Mouse (Mus musculus) 416B (cell line): Measurements from ENCODE around the gene Zfp628.
A peak's percentile ranks its signal among the peaks of the same experiment; 100 is the strongest.

ENCODE experiments used
- DNase-seq: peaks from one replicate; pipeline ENCODE4 v3.0.0; 2011; ENCODE audit warnings: low read depth

Gene Zfp628

GRCm38 (mm10) chr7:4918681-4919080, 3.7 kb downstream of the Zfp628 start:
- no peak for DNase-seq

GRCm38 (mm10) chr7:4919096-4919495, 4.1 kb downstream of the Zfp628 start:
- no peak for DNase-seq

DNA sequence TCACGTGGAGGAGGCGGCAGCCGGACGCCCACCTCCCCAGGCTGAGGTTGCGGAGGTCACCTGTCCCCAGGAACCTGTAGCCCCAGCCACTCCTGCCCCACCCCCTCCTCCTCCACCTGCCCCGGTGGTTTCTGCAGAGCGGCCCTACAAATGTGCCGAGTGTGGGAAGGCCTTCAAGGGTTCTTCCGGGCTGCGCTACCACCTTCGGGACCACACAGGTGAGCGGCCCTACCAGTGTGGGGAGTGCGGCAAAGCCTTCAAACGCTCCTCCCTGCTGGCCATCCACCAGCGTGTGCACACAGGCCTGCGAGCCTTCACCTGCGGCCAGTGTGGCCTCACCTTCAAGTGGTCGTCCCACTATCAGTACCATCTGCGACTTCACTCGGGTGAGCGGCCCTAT, 5.0 kb downstream of the Zfp628 start:
- no peak for DNase-seq

GRCm38 (mm10) chr7:4920496-4920895, 5.5 kb downstream of the Zfp628 start:
- DNase-seq, result no peak

GRCm38 (mm10) chr7:4920976-4921823, 6.2 kb downstream of the Zfp628 start:
- peak; percentile 86 for DNase-seq

- DNase-seq, result no peak
Observed at GRCm38 (mm10) chr7:4921824-4922482, 6.9 kb downstream of the Zfp628 start, which contains the start of gene Nat14. TSS of gene Nat14 (plus strand) at chr7:4922028.

DNA sequence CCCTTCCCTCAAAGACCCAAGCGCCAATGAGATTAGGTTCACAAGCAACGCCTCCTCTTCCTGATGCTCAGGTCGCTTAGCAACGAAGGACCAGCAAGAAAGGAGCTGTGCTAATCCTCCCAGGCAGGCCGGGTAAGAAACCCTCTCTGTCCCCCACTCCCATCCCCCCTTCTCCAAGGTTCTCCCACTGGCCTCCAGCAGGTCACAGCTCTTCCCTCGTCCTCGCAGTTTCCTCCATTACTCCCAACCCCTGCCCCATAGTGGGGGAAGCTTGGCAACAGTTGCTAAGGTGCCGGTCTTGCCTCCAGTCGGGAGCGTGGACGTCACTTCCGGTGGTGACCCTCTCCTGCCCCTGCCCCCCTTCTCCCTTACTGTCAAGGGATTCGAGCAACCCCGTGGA, 7.5 kb downstream of the Zfp628 start:
- DNase-seq, result peak; percentile 59

- no peak for DNase-seq
Observed at GRCm38 (mm10) chr7:4922931-4923565, 8.0 kb downstream of the Zfp628 start.

- no peak for DNase-seq
Observed at GRCm38 (mm10) chr7:4923586-4924364, 8.8 kb downstream of the Zfp628 start.

GRCm38 (mm10) chr7:4924483-4924882, 9.5 kb downstream of the Zfp628 start:
- DNase-seq, result peak; percentile 27

- peak; percentile 64 for DNase-seq
Observed at GRCm38 (mm10) chr7:4924891-4925301, 9.9 kb downstream of the Zfp628 start.

DNA sequence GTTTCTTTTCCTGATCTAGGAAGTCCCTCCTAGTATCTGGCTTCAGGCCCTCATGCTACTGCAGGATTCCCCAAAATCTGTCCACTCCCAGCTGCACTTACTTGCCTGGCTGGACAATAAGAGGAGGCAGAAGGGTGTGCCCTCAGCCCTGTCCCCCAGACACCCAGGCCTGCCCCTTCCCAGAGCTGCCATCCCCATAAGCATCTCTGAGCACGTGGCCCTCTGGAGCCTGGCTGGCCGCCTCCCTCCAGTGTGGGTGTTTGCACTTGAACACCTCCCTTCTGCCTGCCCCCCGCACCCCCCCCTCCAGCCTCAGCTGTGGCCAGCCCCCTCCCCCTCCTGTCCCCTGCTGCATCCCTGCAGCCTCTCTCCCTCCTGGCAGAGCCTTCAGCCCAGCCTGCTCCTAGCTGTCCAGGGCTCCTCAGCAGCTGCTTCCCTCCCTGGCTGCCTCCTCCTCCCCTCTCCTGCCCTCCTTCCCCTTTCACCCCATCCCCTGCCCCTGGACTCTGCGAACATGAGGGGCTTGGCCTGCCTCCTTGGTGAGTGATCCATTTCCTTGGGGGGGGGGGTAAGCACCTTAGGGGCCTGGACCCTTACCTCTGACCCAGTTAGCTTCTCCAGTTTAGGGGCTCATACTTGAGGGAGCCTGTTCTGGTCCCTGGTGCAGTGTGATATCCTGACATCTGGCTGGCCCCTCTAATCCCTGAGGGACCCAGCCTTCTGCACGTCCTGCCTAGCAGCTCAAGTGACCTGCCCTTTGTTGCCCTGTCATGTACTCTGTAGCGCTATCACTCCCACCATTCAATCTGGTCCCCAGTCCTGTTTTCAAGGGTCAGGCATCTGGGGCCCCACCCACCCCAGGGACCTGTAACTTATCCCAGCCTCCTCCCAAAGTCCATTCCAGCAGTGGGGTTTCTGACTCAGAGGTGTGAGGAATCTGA, 10.7 kb downstream of the Zfp628 start, which contains the start of gene Ssc5d:
TSS of gene Ssc5d (plus strand) at position 345 of the 941 bp plus-strand sequence.
- no peak for DNase-seq

DNA sequence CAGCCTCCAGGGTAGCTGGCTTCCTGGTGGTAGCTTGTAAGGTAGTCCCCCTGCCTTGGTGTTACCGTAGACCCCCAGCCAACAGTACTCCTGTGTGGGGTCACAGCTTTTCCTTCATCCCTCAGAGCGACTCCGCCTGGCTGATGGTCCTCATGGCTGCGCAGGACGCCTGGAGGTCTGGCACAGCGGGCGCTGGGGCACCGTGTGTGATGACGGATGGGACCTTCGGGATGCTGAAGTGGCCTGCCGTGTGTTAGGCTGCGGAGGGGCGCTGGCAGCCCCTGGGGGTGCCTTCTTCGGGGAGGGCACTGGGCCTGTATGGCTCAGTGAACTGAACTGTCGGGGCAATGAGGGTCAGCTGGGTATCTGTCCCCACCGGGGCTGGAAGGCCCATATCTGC, 11.8 kb downstream of the Zfp628 start:
- DNase-seq, result no peak

DNA sequence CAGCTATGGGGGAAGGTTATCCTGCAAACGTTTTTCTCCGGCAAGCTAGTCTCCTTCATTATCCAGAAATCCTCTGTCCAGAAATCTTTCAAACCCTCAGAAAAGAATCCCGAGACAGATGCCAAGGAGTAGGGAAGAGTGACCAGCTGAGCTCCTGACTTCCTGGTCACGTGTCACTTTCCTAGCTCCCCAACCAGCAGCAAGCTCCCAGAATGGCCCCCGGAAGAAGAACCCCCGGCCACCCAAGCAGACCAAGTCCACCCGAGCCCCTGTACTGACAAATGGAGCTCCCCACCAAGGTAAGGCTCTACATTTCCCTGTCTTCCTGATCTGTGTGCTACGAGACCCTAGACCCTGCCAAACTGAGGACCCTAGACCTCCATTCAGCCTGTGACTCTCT, 12.7 kb downstream of the Zfp628 start:
- no peak for DNase-seq

DNA sequence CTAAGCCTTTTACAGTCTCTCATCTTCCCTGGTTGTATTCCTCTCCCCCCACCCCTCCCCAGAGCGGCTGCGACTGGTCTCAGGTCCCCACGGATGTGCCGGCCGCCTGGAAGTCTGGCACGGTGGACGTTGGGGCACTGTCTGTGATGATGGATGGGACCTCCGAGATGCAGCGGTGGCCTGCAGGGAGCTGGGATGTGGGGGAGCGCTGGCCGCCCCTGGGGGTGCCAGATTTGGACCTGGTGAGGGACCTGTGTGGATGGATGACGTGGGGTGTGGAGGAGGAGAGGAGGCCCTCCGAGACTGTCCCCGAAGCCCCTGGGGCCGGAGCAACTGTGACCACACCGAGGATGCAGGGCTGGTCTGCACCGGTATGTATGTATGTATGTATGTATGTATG, 13.3 kb downstream of the Zfp628 start:
- DNase-seq, result no peak

GRCm38 (mm10) chr7:4933103-4933502, 18.1 kb downstream of the Zfp628 start:
- no peak for DNase-seq

- DNase-seq, result peak; percentile 35
Observed at GRCm38 (mm10) chr7:4934160-4934914, 19.3 kb downstream of the Zfp628 start.

DNA sequence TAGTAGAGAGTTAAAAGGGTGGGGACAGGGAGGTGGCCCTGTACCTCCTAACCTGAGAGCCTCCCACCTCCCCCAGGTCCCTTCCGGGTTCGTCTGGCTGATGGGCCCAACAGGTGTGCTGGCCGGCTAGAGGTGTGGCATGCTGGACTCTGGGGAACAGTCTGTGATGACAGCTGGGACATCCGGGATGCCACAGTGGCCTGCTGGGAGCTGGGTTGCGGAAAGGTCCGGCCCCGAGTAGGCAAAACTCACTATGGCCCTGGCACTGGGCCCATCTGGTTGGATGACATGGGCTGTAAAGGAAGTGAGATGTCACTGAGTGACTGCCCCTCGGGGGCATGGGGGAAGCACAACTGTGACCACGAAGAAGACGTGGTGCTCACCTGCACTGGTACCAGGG, 21.8 kb downstream of the Zfp628 start:
- DNase-seq, result no peak

DNA sequence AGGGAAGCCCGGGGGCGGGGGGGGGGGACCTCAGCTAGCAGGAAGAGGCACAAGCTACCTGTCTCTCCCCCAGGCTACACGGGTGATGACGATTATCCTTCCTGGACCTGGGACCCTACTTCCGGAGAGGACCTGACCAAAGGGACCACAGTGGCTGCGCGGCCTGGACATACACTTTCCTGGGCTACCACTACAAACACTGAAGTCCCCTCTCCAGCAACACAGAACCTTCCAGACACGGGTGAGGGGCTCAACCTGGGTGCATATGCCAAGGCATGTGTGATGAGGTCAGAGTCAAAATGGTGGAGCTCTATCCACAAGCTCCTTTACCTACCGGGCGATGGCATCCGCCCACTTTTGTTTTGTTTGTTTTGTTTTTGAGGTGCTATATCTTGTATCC, 22.4 kb downstream of the Zfp628 start:
- DNase-seq, result no peak

DNA sequence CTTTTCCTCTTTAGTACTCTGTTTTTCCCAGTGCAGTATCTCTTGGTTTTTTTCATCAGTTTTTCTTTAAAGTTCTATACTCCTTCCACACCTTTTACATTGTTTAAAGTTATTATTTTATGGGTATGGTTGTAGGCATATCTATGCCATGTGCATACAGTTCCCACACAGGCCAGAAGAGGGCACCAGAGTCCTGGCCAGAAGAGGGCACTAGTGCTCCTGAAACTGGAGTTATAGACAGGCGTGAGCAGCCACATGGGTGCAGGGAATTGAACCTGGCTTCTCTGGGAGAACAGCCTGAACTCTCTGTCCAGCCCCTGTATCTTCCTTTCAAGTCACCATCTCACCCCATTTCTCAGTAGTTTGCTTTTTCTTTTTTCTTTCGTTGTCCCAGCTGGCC, 23.4 kb downstream of the Zfp628 start:
- DNase-seq, result peak; percentile 77
